Mouse (Mus musculus) layer of hippocampus, postnatal 14 days (tissue): ENCODE measurements around the gene Mbd5. TPM values are rescaled to one million over a fixed set of nuclear protein-coding genes. Genes with fewer than 3 reads are reported as not detected.

Experiments
- DNase-seq, 2 experiments: peaks; one replicate each; pipeline ENCODE4 v3.0.0; 2021 to 2022; ENCODE audit warnings: low spot score in 2 of 2, mixed read lengths in 1 of 2
- total RNA-seq, 2 experiments: library from RNA; stranded (reverse); gene quantifications; 2 replicates each; pipeline ENCODE4 v1.2.3; 2021

Mbd5 gene
- total RNA-seq, 2 experiments from 2014 or later: 99.6 to 114 TPM

GRCm38 (mm10) chr2:49335267-49335666, 386.0 kb downstream of the Mbd5 start:
- no peak for DNase-seq

DNA sequence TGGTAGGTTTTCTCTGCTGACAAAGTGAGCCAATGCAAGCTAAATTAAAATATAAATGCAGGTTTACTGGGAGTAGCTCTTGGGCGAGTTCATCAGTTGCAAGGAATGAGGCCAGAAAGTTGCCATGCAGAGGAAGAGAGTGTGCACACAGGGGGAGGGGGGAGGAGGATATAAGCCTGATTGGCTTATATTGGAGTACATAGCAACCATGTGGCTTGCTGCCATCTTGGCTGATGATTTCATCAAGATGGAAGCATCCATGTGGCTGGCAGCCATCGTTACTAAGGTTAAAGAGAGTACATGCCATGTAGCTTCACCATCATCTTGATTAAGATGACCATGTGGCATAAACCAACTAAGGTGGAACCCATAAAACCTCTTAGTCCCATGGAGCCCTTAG, 395.0 kb downstream of the Mbd5 start:
- no peak for DNase-seq

DNA sequence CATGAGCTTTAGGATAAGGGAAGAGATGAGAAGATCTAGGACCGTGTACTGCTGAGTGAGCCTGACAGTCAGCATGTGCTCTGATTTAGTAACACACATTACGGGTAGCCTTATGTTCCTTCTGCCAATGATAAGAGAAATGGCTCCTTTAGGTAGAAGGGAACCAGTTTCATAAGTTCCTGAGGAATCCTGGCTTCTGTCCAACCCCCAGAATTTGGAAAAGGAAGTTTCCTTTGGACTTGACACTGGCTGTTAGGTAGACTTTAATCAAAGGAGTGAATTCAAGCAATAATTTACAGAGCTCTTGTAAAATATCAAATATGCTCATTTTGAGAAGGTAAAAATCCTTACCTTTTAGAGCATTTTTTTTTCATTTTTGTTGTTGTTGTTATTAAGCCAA, 396.5 kb downstream of the Mbd5 start:
- no peak for DNase-seq

DNA sequence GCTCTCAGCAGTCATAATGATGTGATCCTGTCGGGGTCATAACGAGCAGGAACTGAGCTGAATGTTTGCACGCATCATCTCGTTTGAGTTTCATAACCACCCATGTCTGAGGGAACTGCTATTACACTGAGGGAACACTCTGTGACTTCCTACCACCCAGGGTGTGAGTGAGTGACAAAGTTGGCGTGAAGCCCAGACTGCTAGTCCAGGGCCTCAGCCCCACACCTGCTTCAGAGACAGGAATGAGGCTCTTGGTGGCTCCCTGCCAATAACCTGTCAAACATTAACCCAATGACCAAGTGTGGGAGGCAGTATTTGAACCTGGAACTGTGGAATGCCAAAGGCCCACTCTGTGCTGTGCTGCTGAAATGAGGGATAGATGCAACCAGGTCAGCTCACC, 400.5 kb downstream of the Mbd5 start:
- no peak for DNase-seq

DNA sequence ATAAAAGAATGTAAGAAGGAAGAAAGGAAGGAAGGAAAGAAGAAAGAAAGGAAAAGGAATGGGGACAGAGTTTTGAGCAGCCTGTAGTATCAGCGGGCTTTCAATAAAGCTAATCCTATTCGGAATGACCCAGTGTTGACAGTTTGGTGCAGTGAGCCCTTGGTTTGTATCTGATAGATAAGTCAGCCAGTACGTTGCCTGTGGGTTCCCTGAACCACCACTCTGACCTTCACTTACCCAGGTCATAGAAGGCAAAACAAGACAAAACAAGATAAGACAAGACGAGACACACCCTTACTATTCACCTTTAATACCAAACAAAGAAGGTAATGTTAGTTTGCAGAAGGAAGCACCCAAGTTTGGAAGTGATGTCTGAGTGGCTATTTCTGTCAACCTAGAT, 401.5 kb downstream of the Mbd5 start:
- DNase-seq: no peak

- DNase-seq: no peak
Measured at GRCm38 (mm10) chr2:49354066-49354465, 404.8 kb downstream of the Mbd5 start.

- no peak for DNase-seq
Measured at GRCm38 (mm10) chr2:49355867-49356266, 406.6 kb downstream of the Mbd5 start.

DNA sequence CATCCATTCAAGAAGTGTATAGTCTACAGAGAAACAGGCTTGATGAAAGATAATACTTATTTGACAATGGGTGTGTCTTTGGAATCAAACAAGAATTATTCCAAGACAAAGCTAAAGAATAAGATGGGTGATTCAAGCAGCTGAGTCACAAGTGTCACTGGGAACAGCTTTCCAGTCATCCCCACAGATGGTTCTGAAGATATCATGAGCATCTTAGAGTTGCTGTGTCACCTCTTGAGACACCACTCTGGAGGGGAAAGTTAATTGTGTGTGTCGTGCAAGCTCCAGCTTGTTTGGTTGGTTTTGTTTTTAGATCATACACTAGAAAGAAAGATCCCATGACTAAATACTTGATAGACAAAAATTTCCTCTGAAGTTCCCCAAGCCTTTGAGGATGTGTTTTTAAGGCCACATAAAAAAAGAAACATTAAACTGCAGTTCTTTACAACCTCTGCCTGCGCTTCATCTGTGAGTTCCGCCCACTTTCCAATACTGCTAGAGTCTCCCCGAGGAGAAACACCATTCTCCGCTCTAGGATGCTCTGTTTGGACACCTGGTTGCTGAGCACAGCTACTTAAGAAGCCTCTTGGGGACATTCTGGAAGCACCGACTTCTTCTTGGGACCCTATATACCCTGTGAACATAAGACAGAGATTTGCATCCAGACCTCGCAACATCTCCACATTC, 409.0 kb downstream of the Mbd5 start:
- no peak for DNase-seq

- peak; percentile 11 to 14 for DNase-seq
Measured at GRCm38 (mm10) chr2:49358839-49359520, 409.7 kb downstream of the Mbd5 start.

- DNase-seq: no peak
Measured at GRCm38 (mm10) chr2:49359706-49360105, 410.4 kb downstream of the Mbd5 start.

DNA sequence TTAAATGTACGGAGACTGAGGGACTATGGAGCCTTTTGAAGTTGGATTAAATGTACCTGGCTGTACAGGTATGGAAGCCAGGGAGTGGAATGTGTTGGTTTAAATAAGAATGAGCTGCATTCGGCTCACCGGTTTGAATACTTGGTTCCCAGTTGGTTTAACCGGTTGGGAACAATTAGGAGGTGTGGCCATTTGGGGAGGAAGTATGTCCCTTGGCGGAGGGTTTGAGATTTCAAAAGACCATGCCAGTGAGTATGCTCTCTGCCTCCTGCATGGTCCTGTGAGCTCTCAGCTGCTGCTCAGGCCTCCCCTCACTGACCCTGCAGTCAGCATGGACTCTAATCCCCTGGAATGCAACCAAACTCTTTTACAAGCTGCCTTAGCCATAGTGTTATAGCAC, 415.2 kb downstream of the Mbd5 start:
- no peak for DNase-seq

DNA sequence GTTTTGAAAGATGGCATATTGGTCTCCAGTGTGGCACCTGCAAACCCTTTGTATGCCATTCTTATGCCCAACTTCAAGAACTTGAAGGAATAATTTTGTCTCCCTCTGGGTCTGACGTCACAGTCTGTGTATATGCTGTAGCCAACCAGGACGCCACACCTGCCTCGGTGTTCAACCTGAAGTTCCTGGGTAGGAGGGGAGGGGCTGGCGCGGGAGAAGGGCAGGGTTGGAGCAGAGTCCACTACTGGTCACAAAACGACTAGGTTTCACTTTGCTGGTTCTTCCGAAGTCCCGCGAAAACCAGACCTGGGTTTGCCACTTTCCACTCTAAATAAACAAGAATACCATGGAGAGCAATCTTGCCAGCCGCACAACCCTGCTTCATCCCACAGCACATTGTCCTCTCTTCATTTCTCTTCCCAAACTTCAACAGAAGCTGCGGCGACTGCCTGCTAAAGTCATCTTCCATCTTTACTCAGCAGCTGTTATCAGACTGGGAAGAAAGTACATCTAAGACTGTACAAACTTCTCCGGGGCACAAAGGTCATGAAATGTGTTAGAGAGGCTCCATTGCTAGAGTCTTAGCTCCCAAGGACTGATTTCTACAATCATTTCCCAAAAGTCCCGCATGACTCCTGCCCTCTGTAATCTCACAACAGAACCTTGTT, 417.7 kb downstream of the Mbd5 start:
- DNase-seq: no peak

DNA sequence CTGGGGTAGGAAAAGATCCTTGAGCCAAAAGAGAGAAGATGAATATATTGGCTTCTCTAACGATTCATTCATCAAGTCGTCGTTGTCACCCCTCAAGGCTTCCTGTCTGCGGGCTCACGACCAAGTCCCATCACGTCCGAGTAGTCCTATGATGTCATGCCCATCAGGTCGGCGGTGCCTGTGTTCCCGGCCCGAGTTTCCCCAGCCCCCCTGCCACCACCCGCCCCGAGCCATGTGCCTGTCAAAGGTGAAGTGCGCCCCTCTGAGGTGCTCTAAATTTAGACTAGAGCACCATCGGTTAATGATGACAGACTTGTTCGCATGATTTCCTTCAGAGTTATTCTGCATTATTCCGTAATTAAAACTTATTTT, 418.2 kb downstream of the Mbd5 start:
- no peak for DNase-seq

DNA sequence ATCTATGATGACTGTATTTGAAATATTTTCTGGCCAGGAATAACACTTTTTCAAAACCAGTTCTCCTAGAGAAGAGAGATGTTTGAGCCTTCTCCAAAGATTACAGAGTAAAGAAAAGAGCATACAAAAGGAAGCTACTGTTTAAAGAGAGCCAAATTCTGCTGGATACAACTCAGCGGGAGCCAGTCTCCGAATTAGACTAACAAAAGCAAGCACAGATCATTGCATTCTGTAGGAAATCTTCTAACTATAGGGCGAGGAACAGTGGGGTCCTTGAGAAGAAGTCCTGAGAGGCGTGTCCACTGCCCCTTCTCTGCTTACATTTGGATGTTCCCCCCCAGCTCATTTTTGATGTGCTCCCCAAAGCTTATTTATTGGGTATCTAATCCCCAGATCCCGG, 422.3 kb downstream of the Mbd5 start:
- DNase-seq: no peak

DNA sequence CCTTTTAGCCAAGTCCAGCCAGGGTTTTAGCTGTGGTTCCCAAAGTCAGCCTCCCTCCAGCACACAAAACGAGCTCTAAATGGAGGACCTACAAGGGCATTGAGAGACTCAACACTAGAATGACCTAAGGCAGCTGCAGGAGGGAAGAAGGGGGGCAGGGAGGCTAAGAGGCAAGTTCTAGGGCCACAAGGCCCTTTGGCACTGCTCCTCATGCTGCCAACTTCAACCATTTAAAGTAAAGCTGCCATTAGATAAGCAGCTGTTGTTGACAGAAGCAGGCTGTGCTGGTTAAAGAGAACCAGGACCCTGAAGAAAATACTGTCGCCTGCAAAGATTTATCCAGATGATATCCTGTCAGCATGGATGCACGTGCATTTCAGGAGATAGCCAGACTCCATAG, 423.3 kb downstream of the Mbd5 start:
- no peak for DNase-seq

Other genes starting within 250 kb of the Mbd5 start
- gene Acvr2a, start 135.4 kb upstream of the Mbd5 start, total RNA-seq: 10 to 100 TPM; 34.2 to 39.4 TPM
- gene Orc4, start 769 bp downstream of the Mbd5 start, total RNA-seq: 10 to 100 TPM; 63.2 to 68.1 TPM